Mouse (Mus musculus): ENCODE data around the gene Recql.
A peak's percentile ranks its signal among the peaks of the same experiment; 100 is the strongest.
"Not testable (repeated sequence)": the region's sequence is repeated elsewhere in the genome, so short reads cannot be mapped to it uniquely, and the experiment has no call there.

Recql gene

GRCm38 (mm10) chr6:142365742-142366472, 21.0 kb downstream of the Recql start:
- peak; percentile 89 for DNase-seq (ENCODE audit: low read depth, low spot score)

DNA sequence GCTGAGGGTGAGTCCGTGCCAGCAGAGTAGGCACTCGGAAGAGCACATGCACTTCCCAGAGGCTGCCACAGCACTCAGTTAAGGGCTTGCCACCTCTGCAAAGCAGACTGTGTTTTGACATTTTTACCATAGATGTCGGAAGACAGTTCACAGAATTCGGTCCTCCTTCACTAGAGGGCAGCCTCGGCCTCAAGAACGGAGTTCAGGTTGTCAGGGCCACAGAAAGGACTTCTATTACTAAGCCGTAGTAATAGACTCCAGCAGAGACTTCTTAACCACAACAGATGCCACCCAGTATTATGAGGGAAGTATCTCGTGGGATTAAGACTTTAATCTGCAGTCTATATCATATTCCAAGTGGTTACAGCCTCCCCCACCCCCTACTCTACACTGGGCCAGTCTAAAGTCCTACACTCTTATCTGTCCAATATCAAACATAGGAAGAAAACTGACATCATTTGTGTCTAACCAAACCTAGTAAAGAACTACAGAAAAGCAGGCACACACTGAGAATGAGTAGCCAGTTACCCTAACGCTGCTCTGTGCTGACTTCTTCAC, 23.8 kb downstream of the Recql start:
- peak; percentile 73 for DNase-seq (ENCODE audit: low read depth, low spot score)

DNA sequence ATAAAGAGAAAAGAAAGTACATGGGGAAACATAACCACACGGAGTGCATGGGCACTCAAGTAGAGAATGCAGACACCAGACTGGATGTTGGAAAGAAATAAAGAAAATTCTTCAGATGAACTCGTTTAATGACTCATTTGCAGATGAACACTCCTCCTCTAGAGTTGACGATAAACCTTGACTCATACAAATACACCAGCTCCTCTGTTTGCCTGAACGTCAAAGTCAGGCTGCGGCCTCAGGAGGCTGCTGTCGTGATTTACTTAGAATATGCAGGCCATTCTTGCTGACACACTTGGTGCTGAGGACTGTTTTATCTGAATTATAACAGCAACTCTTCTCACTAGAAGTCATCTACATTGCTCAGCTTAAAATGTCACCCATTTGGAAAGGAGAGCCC, 24.9 kb downstream of the Recql start:
- peak; percentile 60 for DNase-seq (ENCODE audit: low read depth, low spot score)

- DNase-seq (ENCODE audit: low read depth, low spot score) = no peak
These were observed 29.8 kb downstream of the Recql start for GRCm38 (mm10) chr6:142357106-142357505.

DNA sequence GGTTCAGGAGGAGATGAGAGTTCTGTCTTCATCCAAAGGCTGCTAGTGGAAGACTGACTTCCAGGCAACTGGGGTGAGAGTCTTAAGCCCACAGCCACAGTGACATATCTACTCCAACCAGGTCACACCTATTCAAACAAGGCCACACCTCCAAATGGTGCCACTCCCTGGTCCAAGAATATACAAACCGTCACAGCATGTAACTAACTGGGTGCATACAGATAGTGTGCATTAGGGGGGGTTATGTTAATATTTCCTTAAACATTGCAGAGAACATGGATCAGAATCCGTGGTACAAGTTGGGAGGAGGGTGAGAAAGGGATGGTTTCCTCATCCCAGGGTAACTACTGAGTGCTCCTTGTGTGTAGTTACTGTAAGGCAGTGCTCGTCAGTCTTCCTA, 34.8 kb downstream of the Recql start:
- DNase-seq (ENCODE audit: low read depth, low spot score) = not testable (repeated sequence)

- DNase-seq (ENCODE audit: low read depth, low spot score) = no peak
These were observed 39.2 kb downstream of the Recql start for GRCm38 (mm10) chr6:142347431-142348385.

DNA sequence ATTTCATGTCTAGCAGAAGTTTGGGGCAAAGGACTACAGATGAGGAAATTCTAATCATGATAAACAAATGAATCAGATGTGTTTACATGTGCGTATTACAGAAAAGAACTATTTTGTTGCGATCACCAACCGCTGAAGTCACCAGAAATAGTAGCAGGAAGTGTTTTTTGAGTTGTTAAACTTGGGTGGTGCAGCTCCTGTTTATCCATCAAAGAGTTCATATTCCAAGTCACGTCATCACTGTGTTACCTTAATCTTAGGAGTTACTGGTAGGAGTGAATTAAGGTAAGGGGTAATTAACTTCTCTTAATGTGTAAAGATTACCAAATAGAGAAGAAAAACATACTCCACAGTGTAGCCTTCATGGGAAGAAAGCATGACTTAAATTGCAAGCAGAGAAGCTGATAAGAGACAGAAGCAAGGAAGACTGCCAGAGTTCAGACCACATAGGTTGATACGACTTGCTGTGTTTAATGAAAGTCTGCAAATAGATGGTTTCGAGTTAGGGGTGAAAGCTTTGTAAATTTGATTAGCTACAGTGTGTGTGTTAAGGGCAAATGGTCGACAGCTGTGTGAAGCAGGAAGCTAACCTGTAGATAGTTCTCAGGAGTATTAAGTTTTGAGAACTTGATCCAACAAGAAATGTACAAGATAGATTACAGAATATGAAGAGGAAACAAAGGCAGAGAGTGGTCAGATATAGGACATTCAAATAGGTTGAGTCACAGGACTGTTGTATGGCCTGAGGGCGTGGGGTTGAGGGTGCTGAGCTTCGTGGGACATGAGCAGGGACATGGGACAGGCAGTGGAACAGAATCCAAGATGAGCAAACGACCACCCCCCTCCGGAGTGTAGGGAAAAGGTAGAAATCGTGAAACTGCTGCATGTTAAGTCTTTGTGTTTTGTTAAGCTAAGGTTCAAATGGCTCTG, 40.4 kb downstream of the Recql start:
- peak; percentile 54 for DNase-seq (ENCODE audit: low read depth, low spot score)

- peak; percentile 95 for DNase-seq (ENCODE audit: low read depth, low spot score)
These were observed 41.3 kb downstream of the Recql start, which contains the start of gene Pyroxd1 for GRCm38 (mm10) chr6:142345440-142346038. Gene Pyroxd1, plus strand, starts transcription at chr6:142345654.

DNA sequence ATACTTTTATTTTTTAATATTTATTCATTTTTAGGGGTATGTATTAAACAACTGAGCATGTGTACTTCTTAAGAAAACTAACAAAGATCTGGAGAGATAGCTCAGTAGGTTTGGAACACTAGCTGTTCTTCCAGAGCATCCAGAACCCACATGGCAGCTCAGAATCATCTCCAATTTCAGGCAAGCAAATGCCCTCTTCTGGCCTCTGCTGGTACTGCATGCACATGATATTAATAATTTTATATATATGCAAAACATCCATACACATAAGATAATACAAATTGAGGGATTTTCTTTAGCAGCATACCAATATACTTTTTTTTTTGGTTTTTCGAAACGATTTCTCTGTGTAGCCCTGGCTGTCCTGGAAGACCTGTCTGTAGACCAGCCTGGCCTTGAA, 43.3 kb downstream of the Recql start:
- peak; percentile 88 for DNase-seq (ENCODE audit: low read depth, low spot score)

- DNase-seq (ENCODE audit: low read depth, low spot score) = peak; percentile 78
These were observed 47.3 kb downstream of the Recql start for GRCm38 (mm10) chr6:142339576-142339975.

DNA sequence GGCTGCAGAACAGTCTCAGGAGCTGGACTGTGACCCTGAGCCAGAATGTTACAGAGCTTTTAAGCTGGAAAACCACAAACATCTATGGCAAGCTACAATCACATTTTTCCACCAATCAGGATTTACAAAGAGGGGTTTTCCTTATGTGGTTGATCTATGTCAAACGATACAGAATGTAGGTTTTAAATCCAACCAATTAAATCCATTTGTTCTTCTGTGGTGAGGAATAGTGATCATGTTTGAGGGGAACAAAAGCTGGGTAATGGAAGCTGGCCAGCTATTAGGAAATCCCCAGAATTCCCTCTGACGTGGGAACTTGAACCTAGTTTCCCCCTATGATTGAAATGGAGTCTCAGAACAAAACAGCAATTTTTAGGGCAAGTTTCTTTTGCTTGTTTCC, 47.9 kb downstream of the Recql start:
- peak; percentile 16 for DNase-seq (ENCODE audit: low read depth, low spot score)

- no peak for DNase-seq (ENCODE audit: low read depth, low spot score)
These were observed 57.7 kb downstream of the Recql start for GRCm38 (mm10) chr6:142329201-142329600.

DNA sequence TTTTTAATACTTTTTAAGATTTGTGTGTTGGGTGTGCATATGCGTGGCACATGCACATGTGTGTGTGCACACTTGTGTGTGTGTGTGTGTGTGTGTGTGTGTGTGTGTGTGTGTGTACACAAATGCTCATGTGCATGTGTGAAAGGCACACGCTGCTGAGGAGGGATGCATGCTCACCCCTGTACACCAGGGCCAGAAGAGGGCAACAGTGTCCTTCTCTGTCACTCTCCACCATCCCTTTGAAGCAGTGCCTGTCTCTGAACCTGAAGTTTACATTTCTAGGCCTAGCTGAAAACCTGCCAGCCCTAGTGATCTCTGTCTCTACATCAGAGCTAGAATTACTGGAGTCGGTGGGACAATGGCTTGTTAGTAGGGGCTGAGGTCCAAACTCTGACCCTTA, 60.3 kb downstream of the Recql start:
- no peak for DNase-seq (ENCODE audit: low read depth, low spot score)

GRCm38 (mm10) chr6:142322881-142323280, 64.0 kb downstream of the Recql start, which contains the start of gene Slco1a5:
Gene Slco1a5, minus strand, starts transcription at chr6:142322981.
- DNase-seq (ENCODE audit: low read depth, low spot score) = no peak

GRCm38 (mm10) chr6:142317106-142317505, 69.8 kb downstream of the Recql start:
- no peak for DNase-seq (ENCODE audit: low read depth, low spot score)

DNA sequence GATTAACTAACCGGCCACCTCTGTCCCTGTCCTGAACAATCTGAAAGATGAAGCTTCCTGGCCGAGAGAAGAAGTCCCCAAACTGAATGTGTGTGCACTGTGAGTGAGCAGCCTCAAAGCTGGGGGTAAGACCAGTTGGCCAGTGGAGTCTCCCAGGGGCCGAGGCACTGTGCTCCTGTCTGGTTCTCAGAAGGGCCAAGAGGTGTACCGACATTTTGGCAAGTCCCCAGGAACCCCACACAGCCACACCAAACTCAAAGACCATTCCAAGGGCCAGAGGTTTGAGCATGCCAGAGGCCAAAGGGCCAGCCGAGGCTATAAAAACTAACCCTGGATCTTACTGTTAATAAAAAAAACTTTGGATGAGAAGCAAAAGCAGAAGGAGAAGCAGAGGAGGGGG, 72.6 kb downstream of the Recql start:
- no peak for DNase-seq (ENCODE audit: low read depth, low spot score)

GRCm38 (mm10) chr6:142305076-142305475, 81.8 kb downstream of the Recql start:
- DNase-seq (ENCODE audit: low read depth, low spot score) = no peak

All from 3T3-L1 (cell line).